Mouse (Mus musculus): Measurements from ENCODE around the gene Mien1. TPM values are rescaled to one million over a fixed set of nuclear protein-coding genes. Genes with fewer than 3 reads are reported as not detected.

Gene Mien1
- polyA plus RNA-seq, 1 experiment from 2014 or later = 123 TPM

GRCm38 (mm10) chr11:98456545-98456944 is 17.8 kb upstream of the Mien1 start:
- no peak for ATAC-seq (replicated peaks; ENCODE audit: low FRiP score, low TSS enrichment, low read depth)
- WGBS = 62% methylated on average over 5 of the region's 5 CpGs
- Histone ChIP-seq H3K27me3 (replicated peaks; ENCODE audit: control insufficient read depth, insufficient read depth, low read length) (peaks cover 20% of the 10 kb centered on the region), H3K4me1 (replicated peaks; ENCODE audit: control insufficient read depth, insufficient read depth, low read length) (peaks cover 6% of the 10 kb centered on the region; the same call in 1 of the 2 replicates), H3K4me2 (ENCODE audit: low read length) (no peak overlapping the region), H3K9ac (ENCODE audit: low read length) (no peak overlapping the region), H3K4me3 (ENCODE audit: low read depth, low read length) (no peak overlapping the region), H3K36me3 (ENCODE audit: control insufficient read depth, insufficient read depth, low read length) (peaks cover 3% of the 10 kb centered on the region; the same call in 1 of the 2 replicates), H3K9me3 (ENCODE audit: control insufficient read depth, low read length) (no peaks in the 10 kb centered on the region), H3K27ac (ENCODE audit: low read depth) (no peak overlapping the region)
- DNase-seq (ENCODE audit: low spot score) = no peak

GRCm38 (mm10) chr11:98455484-98455883 is 16.7 kb upstream of the Mien1 start:
- Histone ChIP-seq H3K4me3 (ENCODE audit: low read depth, low read length) (no peak overlapping the region), H3K4me1 (replicated peaks; ENCODE audit: control insufficient read depth, insufficient read depth, low read length) (peaks cover 6% of the 10 kb centered on the region; the same call in 1 of the 2 replicates), H3K4me2 (ENCODE audit: low read length) (no peak overlapping the region), H3K36me3 (ENCODE audit: control insufficient read depth, insufficient read depth, low read length) (peaks cover 3% of the 10 kb centered on the region; the same call in 1 of the 2 replicates), H3K27ac (ENCODE audit: low read depth) (no peak overlapping the region), H3K9me3 (ENCODE audit: control insufficient read depth, low read length) (no peaks in the 10 kb centered on the region), H3K9ac (ENCODE audit: low read length) (no peak overlapping the region), H3K27me3 (replicated peaks; ENCODE audit: control insufficient read depth, insufficient read depth, low read length) (peaks cover 20% of the 10 kb centered on the region)
- 86% methylated on average over 4 of the region's 4 CpGs for WGBS
- ATAC-seq (replicated peaks; ENCODE audit: low FRiP score, low TSS enrichment, low read depth) (no peak), DNase-seq (ENCODE audit: low spot score) (no peak)

DNA sequence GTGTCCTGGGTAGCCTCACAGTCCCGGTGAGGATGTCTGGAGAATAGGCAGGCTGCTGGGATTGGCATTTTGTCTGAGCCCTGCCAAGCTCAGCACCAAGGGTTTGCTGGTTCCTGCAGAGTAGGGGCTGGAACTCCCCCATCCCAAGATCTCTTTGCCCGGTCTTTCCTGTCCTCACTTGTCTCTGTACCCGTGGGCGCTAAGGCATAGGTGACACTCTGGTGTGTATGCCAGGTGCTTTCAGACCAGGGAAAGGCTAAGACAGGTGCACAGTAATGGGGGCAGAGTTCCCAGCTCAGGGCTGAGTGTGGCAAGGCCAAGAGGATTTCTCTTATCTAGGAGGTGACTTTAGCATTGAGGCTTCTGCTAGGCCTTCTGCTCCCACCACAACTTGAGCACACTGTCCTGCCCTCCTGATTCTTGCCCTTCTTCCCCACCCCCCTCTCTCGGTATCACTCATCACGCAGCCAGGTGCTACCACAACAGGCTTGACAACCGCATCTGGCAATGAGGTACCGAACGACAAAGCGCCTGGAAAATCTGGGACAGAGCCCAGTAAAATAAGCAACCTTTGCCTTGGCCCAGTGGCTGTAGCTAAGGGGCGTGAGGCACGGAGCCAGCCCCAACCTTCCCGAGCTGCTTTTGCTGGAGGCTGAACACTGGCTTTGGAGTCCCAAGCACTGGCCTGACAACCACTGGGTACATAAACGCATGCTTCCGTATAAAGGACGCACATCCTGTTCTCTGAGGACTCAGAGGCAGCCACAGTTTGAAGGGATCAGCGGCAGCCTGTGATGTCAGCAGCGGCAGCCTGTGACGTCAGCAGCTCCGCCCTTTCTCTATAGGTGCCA is 11.4 kb upstream of the Mien1 start:
- Histone ChIP-seq H3K27me3 (replicated peaks; ENCODE audit: control insufficient read depth, insufficient read depth, low read length) (peaks cover 23% of the 10 kb centered on the region), H3K4me2 (ENCODE audit: low read length) (no peak overlapping the region; the same call in 1 of the 2 replicates), H3K27ac (ENCODE audit: low read depth) (no peak overlapping the region), H3K9me3 (ENCODE audit: control insufficient read depth, low read length) (no peaks in the 10 kb centered on the region), H3K9ac (ENCODE audit: low read length) (0 out of 2 replicates have a peak overlapping the region, but pooled peaks have one; percentile 13), H3K4me1 (replicated peaks; ENCODE audit: control insufficient read depth, insufficient read depth, low read length) (no peaks in the 10 kb centered on the region), H3K4me3 (ENCODE audit: low read depth, low read length) (no peak overlapping the region), H3K36me3 (ENCODE audit: control insufficient read depth, insufficient read depth, low read length) (peaks cover 2% of the 10 kb centered on the region; the same call in 1 of the 2 replicates)
- ATAC-seq (replicated peaks; ENCODE audit: low FRiP score, low TSS enrichment, low read depth) (no peak), DNase-seq (ENCODE audit: low spot score) (no peak)
- 75% methylated on average over 20 of the region's 20 CpGs for WGBS

DNA sequence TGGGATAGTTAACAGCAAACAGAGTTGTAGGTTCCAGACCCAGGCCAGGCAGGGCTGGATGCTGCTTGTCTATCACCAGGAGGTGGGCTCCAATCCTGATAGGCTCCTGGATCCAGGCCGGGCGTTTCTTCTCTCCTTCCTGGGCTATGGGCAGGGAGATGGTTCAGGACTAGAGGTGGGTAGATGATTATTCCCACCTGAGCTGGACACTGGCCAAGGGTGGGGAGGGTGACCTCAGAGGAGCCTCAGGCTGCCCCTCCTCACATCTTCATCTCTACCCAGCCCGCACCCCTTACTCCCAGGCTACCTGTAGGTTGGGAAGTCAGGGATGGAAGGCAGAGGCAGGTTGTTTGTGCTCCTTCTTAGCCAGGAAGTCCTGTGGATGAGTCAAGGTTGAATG is 10.6 kb upstream of the Mien1 start:
- no peaks in the 10 kb centered on the region for H3K9me3 ChIP-seq (ENCODE audit: control insufficient read depth, low read length)
- H3K27me3 ChIP-seq (replicated peaks; ENCODE audit: control insufficient read depth, insufficient read depth, low read length) = peaks cover 23% of the 10 kb centered on the region
- DNase-seq (ENCODE audit: low spot score) (no peak), ATAC-seq (replicated peaks; ENCODE audit: low FRiP score, low TSS enrichment, low read depth) (no peak)
- peak overlapping the region; percentile 38; the same call in 1 of the 2 replicates for H3K4me3 ChIP-seq (ENCODE audit: low read depth, low read length)
- H3K4me2 ChIP-seq (ENCODE audit: low read length) = peak overlapping the region; percentile 45
- no peaks in the 10 kb centered on the region for H3K36me3 ChIP-seq (ENCODE audit: control insufficient read depth, insufficient read depth, low read length)
- no peak overlapping the region for H3K27ac ChIP-seq (ENCODE audit: low read depth)
- no peak overlapping the region for H3K9ac ChIP-seq (ENCODE audit: low read length)
- H3K4me1 ChIP-seq (replicated peaks; ENCODE audit: control insufficient read depth, insufficient read depth, low read length) = no peaks in the 10 kb centered on the region
- 73% methylated on average over 3 of the region's 3 CpGs for WGBS

- DNase-seq (ENCODE audit: low spot score) (peak; percentile 57), ATAC-seq (replicated peaks; ENCODE audit: low FRiP score, low TSS enrichment, low read depth) (peak; percentile 51; the same call in 1 of the 2 replicates)
- Histone ChIP-seq H3K4me3 (ENCODE audit: low read depth, low read length) (peak overlapping the region; percentile 38), H3K27ac (ENCODE audit: low read depth) (peak overlapping the region; percentile 91; the same call in 1 of the 2 replicates), H3K9ac (ENCODE audit: low read length) (no peak overlapping the region), H3K36me3 (ENCODE audit: control insufficient read depth, insufficient read depth, low read length) (no peaks in the 10 kb centered on the region), H3K27me3 (replicated peaks; ENCODE audit: control insufficient read depth, insufficient read depth, low read length) (peaks cover 23% of the 10 kb centered on the region), H3K9me3 (ENCODE audit: control insufficient read depth, low read length) (no peaks in the 10 kb centered on the region), H3K4me2 (ENCODE audit: low read length) (peak overlapping the region; percentile 45), H3K4me1 (replicated peaks; ENCODE audit: control insufficient read depth, insufficient read depth, low read length) (no peaks in the 10 kb centered on the region)
- 32% methylated on average over 13 of the region's 13 CpGs for WGBS
Measured at GRCm38 (mm10) chr11:98448191-98448790, 9.5 kb upstream of the Mien1 start.

DNA sequence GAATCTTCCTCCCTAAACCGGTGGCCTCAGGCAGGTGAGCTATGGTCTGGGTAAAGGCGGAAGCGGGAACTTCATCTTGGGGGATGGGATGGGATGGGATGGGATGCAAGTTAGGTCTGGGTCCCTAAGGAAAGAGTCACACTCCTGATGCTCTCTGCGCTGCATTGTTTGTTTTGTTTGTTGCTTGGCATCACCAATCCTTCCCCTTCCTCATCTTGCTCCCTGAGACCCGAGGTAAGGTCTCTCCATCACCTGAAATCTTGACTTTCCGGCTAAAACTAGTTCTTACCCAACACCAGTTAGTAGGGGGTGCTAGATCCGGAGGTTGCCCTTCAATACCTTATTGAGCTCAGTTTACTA is 8.7 kb upstream of the Mien1 start:
- no peaks in the 10 kb centered on the region for H3K9me3 ChIP-seq (ENCODE audit: control insufficient read depth, low read length)
- peak overlapping the region; percentile 38 for H3K4me3 ChIP-seq (ENCODE audit: low read depth, low read length)
- 14% methylated on average over 7 of the region's 7 CpGs for WGBS
- DNase-seq (ENCODE audit: low spot score) (no peak), ATAC-seq (replicated peaks; ENCODE audit: low FRiP score, low TSS enrichment, low read depth) (0 out of 2 replicates have a peak, but pooled peaks have one; percentile 0)
- no peaks in the 10 kb centered on the region for H3K36me3 ChIP-seq (ENCODE audit: control insufficient read depth, insufficient read depth, low read length)
- peak overlapping the region; percentile 91 for H3K27ac ChIP-seq (ENCODE audit: low read depth)
- no peaks in the 10 kb centered on the region for H3K4me1 ChIP-seq (replicated peaks; ENCODE audit: control insufficient read depth, insufficient read depth, low read length)
- peak overlapping the region; percentile 27 for H3K4me2 ChIP-seq (ENCODE audit: low read length)
- H3K27me3 ChIP-seq (replicated peaks; ENCODE audit: control insufficient read depth, insufficient read depth, low read length) = peaks cover 23% of the 10 kb centered on the region
- H3K9ac ChIP-seq (ENCODE audit: low read length) = peak overlapping the region; percentile 52

DNA sequence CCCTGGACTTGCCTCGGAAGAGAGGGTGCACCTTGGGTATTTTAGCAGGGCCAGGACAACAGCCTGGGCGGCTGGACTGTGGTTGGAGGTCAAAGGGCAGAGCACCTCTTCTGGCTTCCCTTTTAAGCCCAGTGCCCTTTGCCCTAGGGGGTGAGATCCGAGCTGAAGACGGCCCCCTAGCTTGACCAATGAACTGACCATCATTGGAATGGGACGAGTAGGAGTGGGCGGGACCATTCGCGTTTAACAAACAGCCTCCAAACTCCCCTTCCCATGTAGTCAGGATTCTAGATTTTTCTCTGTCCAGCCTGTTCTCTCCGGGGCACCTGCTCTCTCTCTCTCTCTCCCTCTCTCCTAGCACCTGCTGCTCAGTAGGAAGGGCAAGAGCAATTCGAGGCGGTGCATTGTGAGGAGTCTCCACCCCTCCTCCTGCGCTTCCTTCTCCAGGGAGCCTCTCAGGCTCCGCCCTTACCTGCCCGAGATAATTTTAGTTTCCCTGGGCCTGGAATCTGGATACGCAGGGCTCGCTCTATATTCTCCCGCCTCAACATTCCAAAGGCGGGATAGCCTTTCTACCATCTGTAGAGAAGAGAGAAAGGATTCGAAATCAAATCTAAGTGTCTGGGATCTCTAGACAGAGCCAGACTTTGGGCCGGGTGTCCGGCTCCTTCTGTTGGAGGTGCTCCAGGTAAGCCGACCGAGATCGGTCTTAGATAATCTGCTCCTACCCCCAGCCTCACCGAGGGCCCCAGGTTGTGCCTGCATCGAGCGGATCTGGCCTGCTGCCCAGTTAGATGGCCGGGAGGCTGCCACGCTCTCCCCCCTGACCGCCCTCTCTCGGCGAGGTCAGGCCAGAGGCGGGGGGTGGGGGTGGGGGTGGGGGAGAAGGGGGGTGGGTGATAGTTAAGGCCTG is 8.0 kb upstream of the Mien1 start:
- Histone ChIP-seq H3K27me3 (replicated peaks; ENCODE audit: control insufficient read depth, insufficient read depth, low read length) (peaks cover 23% of the 10 kb centered on the region), H3K9ac (ENCODE audit: low read length) (peak overlapping the region; percentile 52), H3K4me2 (ENCODE audit: low read length) (peak overlapping the region; percentile 27), H3K27ac (ENCODE audit: low read depth) (peak overlapping the region; percentile 91), H3K9me3 (ENCODE audit: control insufficient read depth, low read length) (no peaks in the 10 kb centered on the region), H3K4me1 (replicated peaks; ENCODE audit: control insufficient read depth, insufficient read depth, low read length) (no peaks in the 10 kb centered on the region), H3K36me3 (ENCODE audit: control insufficient read depth, insufficient read depth, low read length) (no peaks in the 10 kb centered on the region), H3K4me3 (ENCODE audit: low read depth, low read length) (peak overlapping the region; percentile 38)
- peak; percentile 58 for DNase-seq (ENCODE audit: low spot score)
- peak; percentile 81 for ATAC-seq (replicated peaks; ENCODE audit: low FRiP score, low TSS enrichment, low read depth)
- 1% methylated on average over 29 of the region's 33 CpGs for WGBS

GRCm38 (mm10) chr11:98446213-98446561 is 7.4 kb upstream of the Mien1 start, which contains the start of gene Grb7:
Gene Grb7 (plus strand): TSS chr11:98446394.
- no peak for DNase-seq (ENCODE audit: low spot score)
- H3K36me3 ChIP-seq (ENCODE audit: control insufficient read depth, insufficient read depth, low read length) = no peaks in the 10 kb centered on the region
- no peaks in the 10 kb centered on the region for H3K9me3 ChIP-seq (ENCODE audit: control insufficient read depth, low read length)
- H3K4me1 ChIP-seq (replicated peaks; ENCODE audit: control insufficient read depth, insufficient read depth, low read length) = no peaks in the 10 kb centered on the region
- peak within 1 kb of the TSS; percentile 52 for H3K9ac ChIP-seq (ENCODE audit: low read length)
- peak; percentile 11; the same call in 1 of the 2 replicates for ATAC-seq (replicated peaks; ENCODE audit: low FRiP score, low TSS enrichment, low read depth)
- H3K4me2 ChIP-seq (ENCODE audit: low read length) = peak within 1 kb of the TSS; percentile 27
- H3K27ac ChIP-seq (ENCODE audit: low read depth) = peak within 1 kb of the TSS; percentile 91
- peak within 1 kb of the TSS; percentile 38 for H3K4me3 ChIP-seq (ENCODE audit: low read depth, low read length)
- peaks cover 23% of the 10 kb centered on the region for H3K27me3 ChIP-seq (replicated peaks; ENCODE audit: control insufficient read depth, insufficient read depth, low read length)
- WGBS = 15% methylated on average over 5 of the region's 5 CpGs

Data from intestine, embryonic 14.5 days (tissue).